Mouse (Mus musculus): ENCODE measurements around the gene Esp1.
"Not testable (repeated sequence)": the region's sequence is repeated elsewhere in the genome, so short reads cannot be mapped to it uniquely, and the experiment has no call there.

Esp1 gene

GRCm38 (mm10) chr17:40726820-40727219 is at the start of gene Esp1:
Gene Esp1, plus strand, starts transcription at chr17:40727120.
- DNase-seq (ENCODE audit: low read depth, low spot score): no peak

DNA sequence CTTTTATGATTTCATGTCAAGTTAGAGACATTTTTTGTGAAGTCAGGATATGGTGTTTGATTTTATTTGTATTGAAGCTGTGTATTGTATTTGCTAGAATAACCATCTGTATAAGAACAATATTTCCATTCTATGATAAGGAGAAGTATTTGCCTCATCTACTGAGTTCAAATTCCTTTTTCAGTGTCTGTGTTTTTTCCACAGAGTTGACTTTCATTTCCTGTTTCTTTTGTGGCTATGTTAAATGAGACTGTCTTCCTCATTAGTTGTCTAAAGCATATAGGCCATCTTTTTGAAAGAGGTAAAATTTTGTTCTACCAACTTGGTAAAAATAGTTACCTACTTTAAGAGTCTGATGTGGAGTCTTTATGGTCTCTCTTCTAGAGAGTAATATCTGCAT is 10.6 kb upstream of the Esp1 start:
- no peak for DNase-seq (ENCODE audit: low read depth, low spot score)

GRCm38 (mm10) chr17:40717055-40717454 is 9.9 kb upstream of the Esp1 start:
- not testable (repeated sequence) for DNase-seq (ENCODE audit: low read depth, low spot score)

DNA sequence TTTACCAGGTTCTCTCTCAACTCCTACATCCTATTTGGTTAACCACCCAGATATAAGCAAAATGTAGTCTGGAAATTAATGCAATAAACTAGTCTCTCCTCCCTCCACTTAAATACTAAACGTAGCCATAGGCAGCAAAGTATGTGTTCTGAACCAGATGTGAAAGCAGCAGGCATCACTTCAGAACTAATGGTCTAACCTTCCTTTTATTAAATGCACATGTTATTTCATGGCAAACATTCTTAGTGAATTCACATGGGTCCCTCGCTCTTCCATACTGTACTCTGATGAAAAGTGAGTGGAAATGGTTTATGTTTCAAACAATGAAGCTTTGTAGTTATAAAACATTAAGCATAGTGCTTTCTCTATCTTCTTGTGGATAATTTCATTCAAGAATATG is 4.4 kb downstream of the Esp1 start:
- no peak for DNase-seq (ENCODE audit: low read depth, low spot score)

DNA sequence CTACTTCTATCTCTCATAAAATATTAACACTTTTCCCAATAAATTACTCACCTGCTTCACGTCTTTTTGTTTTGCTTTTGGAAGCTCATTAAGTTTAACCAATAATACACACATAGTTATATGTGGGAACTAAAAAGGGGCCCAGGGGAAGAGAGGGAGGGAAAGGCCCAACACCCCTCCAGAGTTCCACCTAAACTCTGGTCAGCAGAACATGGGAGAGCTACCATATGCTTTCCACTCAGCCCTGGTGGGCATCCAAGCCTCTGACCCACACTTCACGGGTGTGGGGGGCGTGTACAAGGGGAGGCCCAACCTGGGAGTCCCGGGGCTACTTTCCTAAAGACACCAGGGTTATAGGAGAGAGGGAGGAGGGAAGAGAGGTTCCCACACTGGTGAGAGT is 4.8 kb downstream of the Esp1 start:
- no peak for DNase-seq (ENCODE audit: low read depth, low spot score)

- DNase-seq (ENCODE audit: low read depth, low spot score): no peak
Observed at GRCm38 (mm10) chr17:40763662-40764061, 36.7 kb downstream of the Esp1 start.

DNA sequence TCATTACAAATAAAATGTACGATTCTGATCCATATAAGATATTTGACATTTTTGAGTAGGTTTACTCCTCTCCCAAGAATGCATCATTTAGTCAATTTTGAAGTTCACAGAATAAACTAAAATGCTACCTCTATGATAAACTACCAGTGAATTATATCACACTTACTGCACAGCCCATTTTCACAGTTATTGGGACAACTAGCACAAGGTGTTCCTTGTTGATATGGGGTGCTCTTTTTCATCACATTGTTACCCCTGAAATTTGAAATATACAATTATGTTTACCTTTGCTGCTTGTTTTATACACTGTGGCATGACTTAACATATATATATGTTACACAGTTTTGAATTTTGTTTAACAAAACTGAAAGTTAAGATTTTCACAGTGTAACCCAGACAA is 40.2 kb downstream of the Esp1 start:
- no peak for DNase-seq (ENCODE audit: low read depth, low spot score)

Data from ES-CJ7 (cell line).